In the genomic region with DNA sequence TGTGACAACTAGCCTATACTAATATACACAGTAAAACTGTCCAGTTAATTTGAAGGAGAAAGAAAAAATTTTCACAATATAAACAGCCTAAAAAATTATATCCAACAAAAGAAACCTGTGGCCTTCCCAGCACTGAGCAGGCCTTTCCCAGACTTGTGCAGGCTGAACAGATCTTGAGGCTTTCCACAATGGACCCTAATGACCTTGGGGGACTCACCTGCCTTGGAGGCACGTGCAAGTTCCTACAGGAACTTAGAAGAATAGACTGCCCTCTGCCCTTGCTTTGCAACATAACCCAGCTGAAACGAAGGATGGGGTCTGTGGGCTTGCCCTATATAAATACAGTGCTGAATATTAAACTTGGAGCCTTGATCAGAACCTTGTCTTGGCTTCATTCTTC, we compare ENCODE assay signal across 16 mouse cellular contexts.
"Had no signal": no experiment of that assay in that cellular context is flagged by ENCODE, and none has a peak within 500 bp of the region (broad histone marks: within the 10 kb centered on the region; RNA-seq: fewer than 3 reads in every experiment).

No protein-coding gene starts in this region.

- H3K9me3 ChIP-seq: lung, embryonic 15.5 days; megakaryocyte, embryonic 14.5 days; midbrain, embryonic 13.5 days; midbrain, embryonic 15.5 days; neural tube, embryonic 12.5 days; stomach, embryonic 15.5 days had no signal

- H3K27me3 ChIP-seq: lung, embryonic 15.5 days; megakaryocyte, embryonic 14.5 days; midbrain, embryonic 13.5 days; midbrain, embryonic 15.5 days; neural tube, embryonic 12.5 days; stomach, embryonic 15.5 days had no signal

- H3K4me1 ChIP-seq: midbrain, embryonic 15.5 days; neural tube, embryonic 12.5 days; stomach, embryonic 15.5 days had no signal

- H3K36me3 ChIP-seq: lung, embryonic 15.5 days; midbrain, embryonic 13.5 days; midbrain, embryonic 15.5 days; neural tube, embryonic 12.5 days; stomach, embryonic 15.5 days had no signal

- DNase-seq: liver, postnatal 0 days; lung, adult 2 months; lung, postnatal 14 days; lung, postnatal 36 days; right cerebral cortex, postnatal 14 days; thymus, adult 2 months; thymus, postnatal 25 days; thymus, postnatal 4 days had no signal

- H3K27ac ChIP-seq: lung, embryonic 15.5 days; macrophage; midbrain, embryonic 13.5 days; midbrain, embryonic 15.5 days; neural tube, embryonic 12.5 days; stomach, embryonic 15.5 days; stomach, postnatal 0 days had no signal

- H3K9ac ChIP-seq: liver, postnatal 0 days; lung, embryonic 15.5 days; midbrain, embryonic 13.5 days; midbrain, embryonic 15.5 days; neural tube, embryonic 12.5 days; stomach, embryonic 15.5 days had no signal

- H3K4me3 ChIP-seq: lung, embryonic 15.5 days; megakaryocyte, embryonic 14.5 days; midbrain, embryonic 13.5 days; midbrain, embryonic 15.5 days; neural tube, embryonic 12.5 days; stomach, embryonic 15.5 days had no signal
